Mouse (Mus musculus): ENCODE measurements around the gene Prl3d1. TPM values are rescaled to one million over a fixed set of nuclear protein-coding genes. Genes with fewer than 3 reads are reported as not detected.

Prl3d1 gene
- not detected for polyA plus RNA-seq (2014; fragmentation: Illumina TruSeq; extraction: RNeasy Lipid Tissue Mini Kit (QIAGEN cat#74804); ENCODE audit: low replicate concordance)

DNA sequence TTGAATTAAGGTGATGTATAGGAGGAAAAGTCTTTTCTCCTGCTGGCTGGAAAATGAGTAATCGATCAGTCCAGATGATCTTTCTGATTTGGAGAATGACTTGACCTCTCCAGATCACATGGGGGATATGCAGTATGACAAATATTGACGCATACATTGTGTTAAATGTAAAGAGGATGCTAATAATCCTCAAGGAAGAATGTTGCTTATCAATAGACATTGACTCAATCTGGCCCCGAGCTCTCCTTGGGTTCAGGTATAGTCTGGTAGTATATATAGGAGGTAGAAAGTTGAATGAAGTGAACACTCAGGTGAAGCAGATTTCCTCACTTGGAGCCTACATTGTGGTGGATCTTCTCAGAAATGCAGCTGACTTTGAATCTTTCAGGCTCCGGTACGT, at the start of gene Prl3d1:
Prl3d1 (plus strand) TSS at position 301 of the 400 bp plus-strand sequence.

DNA sequence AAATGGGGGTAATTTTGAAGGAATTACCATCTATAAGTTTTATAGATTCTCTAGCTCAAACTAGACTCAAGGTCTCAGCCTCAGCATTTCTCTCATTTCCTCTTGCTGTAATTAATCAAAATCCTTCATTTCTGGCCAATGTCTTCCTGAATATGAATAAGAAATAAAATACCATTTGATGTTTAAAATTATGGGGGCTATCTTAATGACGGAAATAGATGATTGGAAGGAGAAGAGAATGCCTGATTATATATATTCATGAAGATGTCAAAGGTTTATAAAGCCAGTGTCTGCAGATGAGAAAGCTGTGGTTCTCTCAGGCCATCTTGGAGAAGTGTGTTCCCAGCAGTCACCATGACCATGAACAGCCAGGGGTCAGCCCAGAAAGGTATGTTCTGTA, 36.7 kb upstream of the Prl3d1 start, which contains the start of gene Prl:
Prl (plus strand) TSS at position 301 of the 400 bp plus-strand sequence.

DNA sequence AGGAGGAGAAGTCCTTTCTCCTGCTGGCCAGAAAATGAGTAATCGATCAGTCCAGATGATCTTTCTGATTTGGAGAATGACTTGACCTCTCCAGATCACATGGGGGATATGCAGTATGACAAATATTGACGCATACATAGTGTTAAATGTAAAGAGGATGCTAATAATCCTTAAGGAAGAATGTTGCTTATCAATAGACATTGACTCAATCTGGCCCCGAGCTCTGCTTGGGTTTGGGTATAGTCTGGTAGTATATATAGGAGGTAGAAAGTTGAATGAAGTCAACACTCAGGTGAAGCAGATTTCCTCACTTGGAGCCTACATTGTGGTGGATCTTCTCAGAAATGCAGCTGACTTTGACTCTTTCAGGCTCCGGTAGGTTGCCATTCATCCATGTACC, 27.4 kb downstream of the Prl3d1 start, which contains the start of gene Prl3d2:
Prl3d2 (plus strand) TSS at position 301 of the 400 bp plus-strand sequence.

Other genes starting within 250 kb of the Prl3d1 start
- not detected for gene Prl, start 36.6 kb upstream of the Prl3d1 start, polyA plus RNA-seq (2014; fragmentation: Illumina TruSeq; extraction: RNeasy Lipid Tissue Mini Kit (QIAGEN cat#74804); ENCODE audit: low replicate concordance)
- gene Prl3d2, start 27.5 kb downstream of the Prl3d1 start, polyA plus RNA-seq (2014; fragmentation: Illumina TruSeq; extraction: RNeasy Lipid Tissue Mini Kit (QIAGEN cat#74804); ENCODE audit: low replicate concordance), result not detected
- gene Prl3d3, start 62.6 kb downstream of the Prl3d1 start, polyA plus RNA-seq (2014; fragmentation: Illumina TruSeq; extraction: RNeasy Lipid Tissue Mini Kit (QIAGEN cat#74804); ENCODE audit: low replicate concordance), result not detected
- gene Prl3c1, start 102.5 kb downstream of the Prl3d1 start, polyA plus RNA-seq (2014; fragmentation: Illumina TruSeq; extraction: RNeasy Lipid Tissue Mini Kit (QIAGEN cat#74804); ENCODE audit: low replicate concordance), result not detected
- not detected for gene Prl3b1, start 147.7 kb downstream of the Prl3d1 start, polyA plus RNA-seq (2014; fragmentation: Illumina TruSeq; extraction: RNeasy Lipid Tissue Mini Kit (QIAGEN cat#74804); ENCODE audit: low replicate concordance)
- gene Prl3a1, start 165.2 kb downstream of the Prl3d1 start, polyA plus RNA-seq (2014; fragmentation: Illumina TruSeq; extraction: RNeasy Lipid Tissue Mini Kit (QIAGEN cat#74804); ENCODE audit: low replicate concordance), result not detected
- gene Prl6a1, start 218.4 kb downstream of the Prl3d1 start, polyA plus RNA-seq (2014; fragmentation: Illumina TruSeq; extraction: RNeasy Lipid Tissue Mini Kit (QIAGEN cat#74804); ENCODE audit: low replicate concordance), result not detected

Data from small intestine, adult 10 weeks (tissue).